Mouse (Mus musculus): ENCODE data around the gene Zfp11. TPM values are rescaled to one million over a fixed set of nuclear protein-coding genes. Genes with fewer than 3 reads are reported as not detected.
A peak's percentile ranks its signal among the peaks of the same experiment; 100 is the strongest.

Gene Zfp11
- 3.9 and 4.6 TPM in 2 replicates for polyA plus RNA-seq (2014; fragmentation: Nextera tagmentation; extraction: Ambion mirVana)

GRCm38 (mm10) chr5:129670036-129670458 is at the start of gene Zfp11:
Gene Zfp11, minus strand, starts transcription at chr5:129670099.
- H3K9me3 ChIP-seq (ENCODE audit: control insufficient read depth, low read length), result peaks cover 4% of the 10 kb centered on the region; the same call in 1 of the 2 replicates
- peak within 1 kb of the TSS; percentile 94 for H3K9ac ChIP-seq (ENCODE audit: low read length)
- peak within 1 kb of the TSS; percentile 77 for H3K4me2 ChIP-seq (ENCODE audit: low read length)
- H3K4me3 ChIP-seq (ENCODE audit: control insufficient read depth in 1 of 2, insufficient read depth in 1 of 2, low read depth in 1 of 2, low read length in 2 of 2), result peak within 1 kb of the TSS; percentile 80 to 85
- H3K4me1 ChIP-seq (ENCODE audit: control insufficient read depth in 2 of 2, insufficient read depth in 2 of 2, low read length in 2 of 2), result no peaks in the 10 kb centered on the region
- 2% methylated on average over 23 of the region's 23 CpGs for WGBS
- peak; percentile 71; the same call in 1 of the 2 replicates for ATAC-seq (ENCODE audit: insufficient number of reproducible peaks, insufficient read depth, low FRiP score, low read depth)
- H3K27ac ChIP-seq (replicated peaks in 1 of 2; ENCODE audit: control insufficient read depth in 1 of 2, insufficient read depth in 1 of 2, low read depth in 2 of 2, low read length in 2 of 2), result peak within 1 kb of the TSS in 1 of 2 experiments; percentile 57; a peak in 2 of 4 replicates
- no peaks in the 10 kb centered on the region for H3K36me3 ChIP-seq (ENCODE audit: control insufficient read depth, insufficient read depth, low read length)
- no peaks in the 10 kb centered on the region for H3K27me3 ChIP-seq (ENCODE audit: control insufficient read depth, insufficient read depth, low read length)

GRCm38 (mm10) chr5:129717016-129717415 is 47.1 kb upstream of the Zfp11 start:
- Histone ChIP-seq H3K9ac (ENCODE audit: low read length) (no peak overlapping the region), H3K27ac (replicated peaks in 1 of 2; ENCODE audit: control insufficient read depth in 1 of 2, insufficient read depth in 1 of 2, low read depth in 2 of 2, low read length in 2 of 2) (no peak overlapping the region), H3K36me3 (ENCODE audit: control insufficient read depth, insufficient read depth, low read length) (peaks cover 40% of the 10 kb centered on the region), H3K9me3 (ENCODE audit: control insufficient read depth, low read length) (no peaks in the 10 kb centered on the region), H3K27me3 (ENCODE audit: control insufficient read depth, insufficient read depth, low read length) (no peaks in the 10 kb centered on the region), H3K4me2 (ENCODE audit: low read length) (no peak overlapping the region), H3K4me3 (ENCODE audit: control insufficient read depth in 1 of 2, insufficient read depth in 1 of 2, low read depth in 1 of 2, low read length in 2 of 2) (no peak overlapping the region), H3K4me1 (ENCODE audit: control insufficient read depth in 2 of 2, insufficient read depth in 2 of 2, low read length in 2 of 2) (peaks cover 0 to 8% of the 10 kb centered on the region in 2 experiments; a peak in 2 of 4 replicates)
- ATAC-seq (ENCODE audit: insufficient number of reproducible peaks, insufficient read depth, low FRiP score, low read depth), result no peak
- 84% methylated on average over 9 of the region's 9 CpGs for WGBS

- H3K4me1 ChIP-seq (ENCODE audit: control insufficient read depth in 2 of 2, insufficient read depth in 2 of 2, low read length in 2 of 2), result peaks cover 0 to 8% of the 10 kb centered on the region in 2 experiments; a peak in 2 of 4 replicates
- no peaks in the 10 kb centered on the region for H3K9me3 ChIP-seq (ENCODE audit: control insufficient read depth, low read length)
- H3K4me3 ChIP-seq (ENCODE audit: control insufficient read depth in 1 of 2, insufficient read depth in 1 of 2, low read depth in 1 of 2, low read length in 2 of 2), result peak within 1 kb of the TSS; percentile 67 to 84
- peak; percentile 96 for ATAC-seq (ENCODE audit: insufficient number of reproducible peaks, insufficient read depth, low FRiP score, low read depth)
- peak within 1 kb of the TSS; percentile 88 for H3K4me2 ChIP-seq (ENCODE audit: low read length)
- peak within 1 kb of the TSS; percentile 46 to 59 for H3K27ac ChIP-seq (replicated peaks in 1 of 2; ENCODE audit: control insufficient read depth in 1 of 2, insufficient read depth in 1 of 2, low read depth in 2 of 2, low read length in 2 of 2)
- H3K9ac ChIP-seq (ENCODE audit: low read length), result peak within 1 kb of the TSS; percentile 88
- no peaks in the 10 kb centered on the region for H3K27me3 ChIP-seq (ENCODE audit: control insufficient read depth, insufficient read depth, low read length)
- under 1% methylated on average over 33 of the region's 33 CpGs for WGBS
- peaks cover 40% of the 10 kb centered on the region for H3K36me3 ChIP-seq (ENCODE audit: control insufficient read depth, insufficient read depth, low read length)
These were observed 45.5 kb upstream of the Zfp11 start, which contains the start of gene Mrps17 for GRCm38 (mm10) chr5:129715326-129715861. Gene Mrps17, plus strand, starts transcription at chr5:129715497.

GRCm38 (mm10) chr5:129708412-129708811 is 38.5 kb upstream of the Zfp11 start, which contains the start of gene Sept14:
Gene Sept14, minus strand, starts transcription at chr5:129708512.
- H3K36me3 ChIP-seq (ENCODE audit: control insufficient read depth, insufficient read depth, low read length), result no peaks in the 10 kb centered on the region
- H3K4me2 ChIP-seq (ENCODE audit: low read length), result no peak within 1 kb of the TSS
- no peaks in the 10 kb centered on the region for H3K4me1 ChIP-seq (ENCODE audit: control insufficient read depth in 2 of 2, insufficient read depth in 2 of 2, low read length in 2 of 2)
- no peak for ATAC-seq (ENCODE audit: insufficient number of reproducible peaks, insufficient read depth, low FRiP score, low read depth)
- no peak within 1 kb of the TSS for H3K9ac ChIP-seq (ENCODE audit: low read length)
- WGBS, result 62% methylated on average over 2 of the region's 2 CpGs
- no peaks in the 10 kb centered on the region for H3K27me3 ChIP-seq (ENCODE audit: control insufficient read depth, insufficient read depth, low read length)
- H3K27ac ChIP-seq (replicated peaks in 1 of 2; ENCODE audit: control insufficient read depth in 1 of 2, insufficient read depth in 1 of 2, low read depth in 2 of 2, low read length in 2 of 2), result no peak within 1 kb of the TSS
- no peaks in the 10 kb centered on the region for H3K9me3 ChIP-seq (ENCODE audit: control insufficient read depth, low read length)
- no peak within 1 kb of the TSS for H3K4me3 ChIP-seq (ENCODE audit: control insufficient read depth in 1 of 2, insufficient read depth in 1 of 2, low read depth in 1 of 2, low read length in 2 of 2)

- no peaks in the 10 kb centered on the region for H3K27me3 ChIP-seq (ENCODE audit: control insufficient read depth, insufficient read depth, low read length)
- H3K4me3 ChIP-seq (ENCODE audit: control insufficient read depth in 1 of 2, insufficient read depth in 1 of 2, low read depth in 1 of 2, low read length in 2 of 2), result no peak overlapping the region
- no peaks in the 10 kb centered on the region for H3K36me3 ChIP-seq (ENCODE audit: control insufficient read depth, insufficient read depth, low read length)
- no peak overlapping the region for H3K9ac ChIP-seq (ENCODE audit: low read length)
- no peaks in the 10 kb centered on the region for H3K9me3 ChIP-seq (ENCODE audit: control insufficient read depth, low read length)
- ATAC-seq (ENCODE audit: insufficient number of reproducible peaks, insufficient read depth, low FRiP score, low read depth), result no peak
- no peak overlapping the region for H3K27ac ChIP-seq (replicated peaks in 1 of 2; ENCODE audit: control insufficient read depth in 1 of 2, insufficient read depth in 1 of 2, low read depth in 2 of 2, low read length in 2 of 2)
- H3K4me2 ChIP-seq (ENCODE audit: low read length), result no peak overlapping the region
- no peaks in the 10 kb centered on the region for H3K4me1 ChIP-seq (ENCODE audit: control insufficient read depth in 2 of 2, insufficient read depth in 2 of 2, low read length in 2 of 2)
These were observed 33.5 kb upstream of the Zfp11 start for GRCm38 (mm10) chr5:129703368-129703767.

- no peaks in the 10 kb centered on the region for H3K36me3 ChIP-seq (ENCODE audit: control insufficient read depth, insufficient read depth, low read length)
- H3K27me3 ChIP-seq (ENCODE audit: control insufficient read depth, insufficient read depth, low read length), result no peaks in the 10 kb centered on the region
- no peaks in the 10 kb centered on the region for H3K4me1 ChIP-seq (ENCODE audit: control insufficient read depth in 2 of 2, insufficient read depth in 2 of 2, low read length in 2 of 2)
- ATAC-seq (ENCODE audit: insufficient number of reproducible peaks, insufficient read depth, low FRiP score, low read depth), result no peak
- no peak overlapping the region for H3K4me2 ChIP-seq (ENCODE audit: low read length)
- H3K9me3 ChIP-seq (ENCODE audit: control insufficient read depth, low read length), result no peaks in the 10 kb centered on the region
- H3K27ac ChIP-seq (replicated peaks in 1 of 2; ENCODE audit: control insufficient read depth in 1 of 2, insufficient read depth in 1 of 2, low read depth in 2 of 2, low read length in 2 of 2), result no peak overlapping the region
- H3K4me3 ChIP-seq (ENCODE audit: control insufficient read depth in 1 of 2, insufficient read depth in 1 of 2, low read depth in 1 of 2, low read length in 2 of 2), result no peak overlapping the region
- H3K9ac ChIP-seq (ENCODE audit: low read length), result no peak overlapping the region
- 58% methylated on average over 1 of the region's 1 CpGs for WGBS
These were observed 31.8 kb upstream of the Zfp11 start for GRCm38 (mm10) chr5:129701706-129702105.

GRCm38 (mm10) chr5:129700506-129700905 is 30.6 kb upstream of the Zfp11 start:
- Histone ChIP-seq H3K4me1 (ENCODE audit: control insufficient read depth in 2 of 2, insufficient read depth in 2 of 2, low read length in 2 of 2) (no peaks in the 10 kb centered on the region), H3K9me3 (ENCODE audit: control insufficient read depth, low read length) (no peaks in the 10 kb centered on the region), H3K4me3 (ENCODE audit: control insufficient read depth in 1 of 2, insufficient read depth in 1 of 2, low read depth in 1 of 2, low read length in 2 of 2) (no peak overlapping the region), H3K27me3 (ENCODE audit: control insufficient read depth, insufficient read depth, low read length) (no peaks in the 10 kb centered on the region), H3K9ac (ENCODE audit: low read length) (no peak overlapping the region), H3K36me3 (ENCODE audit: control insufficient read depth, insufficient read depth, low read length) (no peaks in the 10 kb centered on the region), H3K4me2 (ENCODE audit: low read length) (no peak overlapping the region), H3K27ac (replicated peaks in 1 of 2; ENCODE audit: control insufficient read depth in 1 of 2, insufficient read depth in 1 of 2, low read depth in 2 of 2, low read length in 2 of 2) (no peak overlapping the region)
- no peak for ATAC-seq (ENCODE audit: insufficient number of reproducible peaks, insufficient read depth, low FRiP score, low read depth)
- 29% methylated on average over 2 of the region's 2 CpGs for WGBS

- Histone ChIP-seq H3K27ac (replicated peaks in 1 of 2; ENCODE audit: control insufficient read depth in 1 of 2, insufficient read depth in 1 of 2, low read depth in 2 of 2, low read length in 2 of 2) (no peak overlapping the region), H3K27me3 (ENCODE audit: control insufficient read depth, insufficient read depth, low read length) (no peaks in the 10 kb centered on the region), H3K9ac (ENCODE audit: low read length) (no peak overlapping the region), H3K9me3 (ENCODE audit: control insufficient read depth, low read length) (no peaks in the 10 kb centered on the region), H3K4me2 (ENCODE audit: low read length) (no peak overlapping the region), H3K4me3 (ENCODE audit: control insufficient read depth in 1 of 2, insufficient read depth in 1 of 2, low read depth in 1 of 2, low read length in 2 of 2) (no peak overlapping the region), H3K36me3 (ENCODE audit: control insufficient read depth, insufficient read depth, low read length) (no peaks in the 10 kb centered on the region), H3K4me1 (ENCODE audit: control insufficient read depth in 2 of 2, insufficient read depth in 2 of 2, low read length in 2 of 2) (no peaks in the 10 kb centered on the region)
- WGBS, result 65% methylated on average over 3 of the region's 3 CpGs
- ATAC-seq (ENCODE audit: insufficient number of reproducible peaks, insufficient read depth, low FRiP score, low read depth), result no peak
These were observed 20.6 kb upstream of the Zfp11 start for GRCm38 (mm10) chr5:129690528-129690927.

Measured in heart, embryonic 14.5 days (tissue).